Mouse (Mus musculus): Measurements from ENCODE around the gene Agap1. TPM values are rescaled to one million over a fixed set of nuclear protein-coding genes. Genes with fewer than 3 reads are reported as not detected.

Agap1 gene
- polyA plus RNA-seq, 1 experiment: 43.1 TPM

DNA sequence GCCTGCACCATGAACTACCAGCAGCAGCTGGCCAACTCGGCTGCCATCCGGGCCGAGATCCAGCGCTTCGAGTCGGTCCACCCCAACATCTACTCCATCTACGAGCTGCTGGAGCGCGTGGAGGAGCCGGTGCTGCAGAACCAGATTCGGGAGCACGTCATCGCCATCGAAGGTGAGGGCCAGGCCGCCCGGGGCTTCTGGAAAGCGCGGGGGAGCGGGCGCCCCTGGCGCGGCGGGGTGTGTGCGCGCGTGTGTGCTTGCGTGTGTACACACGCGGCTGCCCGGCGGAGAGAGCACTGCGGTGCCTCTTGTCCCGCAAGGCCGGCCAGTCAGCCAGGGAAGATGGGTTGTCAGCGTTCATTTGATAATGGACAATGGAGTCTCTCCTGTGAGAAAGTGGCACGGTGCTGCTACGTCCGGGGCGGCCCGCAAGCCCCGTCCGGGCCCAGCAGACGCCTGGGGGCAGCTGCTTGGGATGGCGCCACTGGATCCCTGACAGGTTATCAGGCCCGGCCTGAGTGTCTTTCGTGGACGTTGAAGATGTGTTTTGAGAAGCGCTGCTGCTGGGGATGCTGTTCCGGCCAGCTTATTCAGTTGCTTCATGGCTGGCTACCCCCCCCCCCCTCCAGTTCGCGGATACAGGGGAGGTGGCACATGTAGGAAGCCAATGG, 950 bp downstream of the Agap1 start:
- H3K4me3 ChIP-seq (ENCODE audit: insufficient read depth, low read length): peak overlapping the region; percentile 82
- H3K4me1 ChIP-seq (ENCODE audit: control insufficient read depth, insufficient read depth, low read length): peaks cover 3% of the 10 kb centered on the region; the same call in 1 of the 2 replicates
- TF ChIP-seq CTCF (IDR thresholded peaks at IDR 0.05; ENCODE audit: extremely low read depth, insufficient read depth, low read length) (no peak), POLR2A (IDR thresholded peaks at IDR 0.05; ENCODE audit: extremely low read depth, insufficient read depth, low read length) (no peak)
- H3K27ac ChIP-seq (ENCODE audit: insufficient read depth, low read length): peak overlapping the region; percentile 42; the same call in 1 of the 2 replicates

- H3K4me1 ChIP-seq (ENCODE audit: control insufficient read depth, insufficient read depth, low read length): peaks cover 3% of the 10 kb centered on the region; the same call in 1 of the 2 replicates
- no peak overlapping the region for H3K27ac ChIP-seq (ENCODE audit: insufficient read depth, low read length)
- peak overlapping the region; percentile 82 for H3K4me3 ChIP-seq (ENCODE audit: insufficient read depth, low read length)
- TF ChIP-seq CTCF (IDR thresholded peaks at IDR 0.05; ENCODE audit: extremely low read depth, insufficient read depth, low read length) (no peak), POLR2A (IDR thresholded peaks at IDR 0.05; ENCODE audit: extremely low read depth, insufficient read depth, low read length) (no peak)
Observed at GRCm38 (mm10) chr1:89456456-89456855, 1.9 kb downstream of the Agap1 start.

DNA sequence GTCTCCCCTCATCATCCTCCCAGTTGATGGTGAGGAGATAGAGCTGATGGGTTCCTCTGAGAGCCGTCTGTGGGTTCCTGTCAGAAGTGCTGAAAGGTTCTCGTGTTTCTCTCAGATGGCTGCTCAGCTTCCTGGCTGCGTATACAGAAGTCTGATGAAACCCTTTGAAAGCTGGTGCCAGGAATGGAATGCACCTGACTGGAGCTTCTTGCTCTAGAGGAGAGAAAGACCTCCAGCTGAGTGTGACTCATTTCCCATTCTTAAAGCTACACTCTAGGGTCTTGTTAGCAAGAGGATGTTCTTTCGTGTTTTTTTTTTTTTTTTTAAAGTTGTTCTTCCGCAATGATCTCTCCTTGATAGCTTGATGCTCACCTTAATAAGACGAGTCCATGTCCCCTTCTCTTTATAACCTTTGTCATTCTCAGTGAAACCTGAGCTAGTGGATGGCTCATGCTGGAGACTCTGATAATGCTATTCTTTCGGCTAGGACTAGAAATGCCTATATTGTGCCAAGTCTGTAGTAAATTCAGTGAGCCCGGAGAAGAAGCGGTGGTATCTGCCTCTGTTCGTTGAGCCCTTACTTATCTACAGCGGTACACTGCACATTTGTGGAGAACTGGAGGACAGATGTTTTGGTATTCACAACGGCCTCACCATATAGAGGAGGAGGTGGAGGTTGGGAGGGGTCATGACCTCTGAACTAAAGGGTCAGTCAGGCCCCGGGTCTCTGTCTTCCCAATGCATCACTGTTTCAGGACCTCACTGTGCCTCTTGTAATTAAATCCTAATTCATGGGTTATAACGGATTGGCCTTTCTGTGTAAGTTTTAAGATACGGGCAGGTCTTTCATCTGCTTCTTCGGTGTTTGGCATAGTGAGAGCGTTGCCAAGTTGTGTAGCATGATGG, 2.8 kb downstream of the Agap1 start:
- TF ChIP-seq CTCF (IDR thresholded peaks at IDR 0.05; ENCODE audit: extremely low read depth, insufficient read depth, low read length) (no peak), POLR2A (IDR thresholded peaks at IDR 0.05; ENCODE audit: extremely low read depth, insufficient read depth, low read length) (no peak)
- Histone ChIP-seq H3K4me1 (ENCODE audit: control insufficient read depth, insufficient read depth, low read length) (peaks cover 3% of the 10 kb centered on the region; the same call in 1 of the 2 replicates), H3K4me3 (ENCODE audit: insufficient read depth, low read length) (peak overlapping the region; percentile 82), H3K27ac (ENCODE audit: insufficient read depth, low read length) (no peak overlapping the region)

- Histone ChIP-seq H3K27ac (ENCODE audit: insufficient read depth, low read length) (no peak overlapping the region), H3K4me3 (ENCODE audit: insufficient read depth, low read length) (no peak overlapping the region), H3K4me1 (ENCODE audit: control insufficient read depth, insufficient read depth, low read length) (peaks cover 6% of the 10 kb centered on the region)
- TF ChIP-seq POLR2A (IDR thresholded peaks at IDR 0.05; ENCODE audit: extremely low read depth, insufficient read depth, low read length) (no peak), CTCF (IDR thresholded peaks at IDR 0.05; ENCODE audit: extremely low read depth, insufficient read depth, low read length) (no peak)
Observed at GRCm38 (mm10) chr1:89461881-89462280, 7.3 kb downstream of the Agap1 start.

GRCm38 (mm10) chr1:89463138-89463537, 8.5 kb downstream of the Agap1 start:
- Histone ChIP-seq H3K27ac (ENCODE audit: insufficient read depth, low read length) (no peak overlapping the region), H3K4me1 (ENCODE audit: control insufficient read depth, insufficient read depth, low read length) (peaks cover 8% of the 10 kb centered on the region), H3K4me3 (ENCODE audit: insufficient read depth, low read length) (no peak overlapping the region)
- TF ChIP-seq CTCF (IDR thresholded peaks at IDR 0.05; ENCODE audit: extremely low read depth, insufficient read depth, low read length) (no peak), POLR2A (IDR thresholded peaks at IDR 0.05; ENCODE audit: extremely low read depth, insufficient read depth, low read length) (no peak)

DNA sequence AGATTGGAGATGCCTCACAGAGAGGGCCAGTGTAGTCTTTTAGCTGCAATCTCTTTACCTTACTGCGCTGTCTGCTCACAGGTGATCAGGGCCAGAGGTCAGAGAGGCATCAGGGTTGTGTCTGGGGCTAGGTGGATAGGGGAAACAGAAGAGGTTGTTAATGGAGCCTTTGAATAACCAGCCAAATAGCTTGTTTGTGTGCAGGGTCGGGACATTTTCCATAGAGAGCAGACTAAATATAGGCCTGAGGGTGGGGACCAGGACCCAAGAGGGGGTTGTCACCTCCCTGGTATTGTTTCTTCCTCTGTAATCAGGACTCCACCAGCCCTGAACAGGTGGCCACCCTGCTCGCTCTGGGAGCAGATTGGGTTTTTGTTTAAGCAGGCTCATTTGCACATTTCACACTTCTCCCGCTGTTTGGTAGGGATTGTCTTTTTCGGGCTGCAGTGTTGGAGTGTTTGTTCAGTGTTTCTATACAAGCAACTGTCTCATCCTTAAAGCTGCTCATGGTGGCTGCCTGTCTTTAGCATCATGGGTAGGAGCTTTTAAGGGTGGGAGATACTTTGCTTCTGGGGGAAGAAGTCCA, 10.9 kb downstream of the Agap1 start:
- H3K4me1 ChIP-seq (ENCODE audit: control insufficient read depth, insufficient read depth, low read length): peaks cover 9% of the 10 kb centered on the region
- H3K4me3 ChIP-seq (ENCODE audit: insufficient read depth, low read length): no peak overlapping the region
- TF ChIP-seq CTCF (IDR thresholded peaks at IDR 0.05; ENCODE audit: extremely low read depth, insufficient read depth, low read length) (no peak), POLR2A (IDR thresholded peaks at IDR 0.05; ENCODE audit: extremely low read depth, insufficient read depth, low read length) (no peak)
- no peak overlapping the region for H3K27ac ChIP-seq (ENCODE audit: insufficient read depth, low read length)

GRCm38 (mm10) chr1:89467321-89468069, 12.9 kb downstream of the Agap1 start:
- H3K4me1 ChIP-seq (ENCODE audit: control insufficient read depth, insufficient read depth, low read length): peaks cover 11% of the 10 kb centered on the region
- no peak overlapping the region for H3K27ac ChIP-seq (ENCODE audit: insufficient read depth, low read length)
- TF ChIP-seq POLR2A (IDR thresholded peaks at IDR 0.05; ENCODE audit: extremely low read depth, insufficient read depth, low read length): no peak
- TF ChIP-seq CTCF (IDR thresholded peaks at IDR 0.05; ENCODE audit: extremely low read depth, insufficient read depth, low read length): no peak
- H3K4me3 ChIP-seq (ENCODE audit: insufficient read depth, low read length): no peak overlapping the region

GRCm38 (mm10) chr1:89468141-89468540, 13.5 kb downstream of the Agap1 start:
- TF ChIP-seq CTCF (IDR thresholded peaks at IDR 0.05; ENCODE audit: extremely low read depth, insufficient read depth, low read length) (no peak), POLR2A (IDR thresholded peaks at IDR 0.05; ENCODE audit: extremely low read depth, insufficient read depth, low read length) (no peak)
- no peak overlapping the region for H3K4me3 ChIP-seq (ENCODE audit: insufficient read depth, low read length)
- no peak overlapping the region for H3K27ac ChIP-seq (ENCODE audit: insufficient read depth, low read length)
- peaks cover 11% of the 10 kb centered on the region for H3K4me1 ChIP-seq (ENCODE audit: control insufficient read depth, insufficient read depth, low read length)

DNA sequence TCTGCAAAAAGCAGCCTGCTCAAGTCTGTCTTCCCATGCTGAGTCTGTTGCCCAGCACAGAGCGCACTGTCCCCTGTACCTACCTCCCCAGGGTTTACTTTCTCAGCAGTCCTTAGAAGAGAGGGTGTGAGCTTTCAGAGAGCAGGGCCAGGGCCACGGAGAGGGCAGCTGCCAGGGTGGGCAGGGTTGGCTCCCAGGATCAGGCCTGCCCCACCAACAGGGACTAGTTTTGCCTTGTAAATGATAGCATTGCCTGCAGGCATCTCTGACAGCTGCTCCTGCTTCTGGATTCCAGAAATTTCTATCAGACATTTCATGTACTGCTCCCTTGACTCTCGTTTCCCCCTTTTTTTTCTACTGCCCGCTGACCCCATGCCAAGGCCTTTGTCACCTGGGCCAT, 16.8 kb downstream of the Agap1 start:
- H3K27ac ChIP-seq (ENCODE audit: insufficient read depth, low read length): no peak overlapping the region
- H3K4me1 ChIP-seq (ENCODE audit: control insufficient read depth, insufficient read depth, low read length): peaks cover 8% of the 10 kb centered on the region
- no peak overlapping the region for H3K4me3 ChIP-seq (ENCODE audit: insufficient read depth, low read length)
- TF ChIP-seq POLR2A (IDR thresholded peaks at IDR 0.05; ENCODE audit: extremely low read depth, insufficient read depth, low read length) (no peak), CTCF (IDR thresholded peaks at IDR 0.05; ENCODE audit: extremely low read depth, insufficient read depth, low read length) (no peak)

All from cortical plate, adult 2 months (tissue).